Mouse (Mus musculus): ENCODE data around the gene Ddx52. TPM values are rescaled to one million over a fixed set of nuclear protein-coding genes. Genes with fewer than 3 reads are reported as not detected.

The Ddx52 gene
- polyA plus RNA-seq, 1 experiment = 6.7 TPM

- Histone ChIP-seq H3K27me3 (ENCODE audit: control insufficient read depth, insufficient read depth, low read length) (no peaks in the 10 kb centered on the region), H3K4me3 (ENCODE audit: control insufficient read depth, low read depth, low read length) (no peak overlapping the region), H3K27ac (ENCODE audit: control insufficient read depth, insufficient read depth, low read depth, low read length) (no peak overlapping the region), H3K36me3 (ENCODE audit: control insufficient read depth, insufficient read depth, low read length) (no peaks in the 10 kb centered on the region), H3K4me1 (ENCODE audit: control insufficient read depth, insufficient read depth, low read length) (no peaks in the 10 kb centered on the region)
- TF ChIP-seq CTCF (IDR thresholded peaks at IDR 0.05; ENCODE audit: control insufficient read depth, insufficient read depth, insufficient replicate concordance, low read depth, low read length) (no peak), POLR2A (IDR thresholded peaks at IDR 0.05; ENCODE audit: control insufficient read depth, low read depth, low read length) (no peak)
These were observed 3.3 kb upstream of the Ddx52 start for GRCm38 (mm10) chr11:83938556-83938955.

- Histone ChIP-seq H3K4me3 (ENCODE audit: control insufficient read depth, low read depth, low read length) (no peak overlapping the region), H3K36me3 (ENCODE audit: control insufficient read depth, insufficient read depth, low read length) (peaks cover 9% of the 10 kb centered on the region), H3K27ac (ENCODE audit: control insufficient read depth, insufficient read depth, low read depth, low read length) (no peak overlapping the region), H3K27me3 (ENCODE audit: control insufficient read depth, insufficient read depth, low read length) (no peaks in the 10 kb centered on the region), H3K4me1 (ENCODE audit: control insufficient read depth, insufficient read depth, low read length) (no peaks in the 10 kb centered on the region)
- TF ChIP-seq CTCF (IDR thresholded peaks at IDR 0.05; ENCODE audit: control insufficient read depth, insufficient read depth, insufficient replicate concordance, low read depth, low read length) = no peak
- TF ChIP-seq POLR2A (IDR thresholded peaks at IDR 0.05; ENCODE audit: control insufficient read depth, low read depth, low read length) = no peak
These were observed 15.0 kb downstream of the Ddx52 start for GRCm38 (mm10) chr11:83956822-83957221.

- no peak overlapping the region for H3K4me3 ChIP-seq (ENCODE audit: control insufficient read depth, low read depth, low read length)
- no peaks in the 10 kb centered on the region; the same call in 1 of the 2 replicates for H3K36me3 ChIP-seq (ENCODE audit: control insufficient read depth, insufficient read depth, low read length)
- H3K4me1 ChIP-seq (ENCODE audit: control insufficient read depth, insufficient read depth, low read length) = peaks cover 2% of the 10 kb centered on the region; the same call in 1 of the 2 replicates
- TF ChIP-seq POLR2A (IDR thresholded peaks at IDR 0.05; ENCODE audit: control insufficient read depth, low read depth, low read length) = no peak
- no peak for TF ChIP-seq CTCF (IDR thresholded peaks at IDR 0.05; ENCODE audit: control insufficient read depth, insufficient read depth, insufficient replicate concordance, low read depth, low read length)
- H3K27me3 ChIP-seq (ENCODE audit: control insufficient read depth, insufficient read depth, low read length) = no peaks in the 10 kb centered on the region
- no peak overlapping the region for H3K27ac ChIP-seq (ENCODE audit: control insufficient read depth, insufficient read depth, low read depth, low read length)
These were observed 20.1 kb downstream of the Ddx52 start for GRCm38 (mm10) chr11:83961983-83962382.

GRCm38 (mm10) chr11:83963991-83964921 lies 22.4 kb downstream of the Ddx52 start, which contains the start of gene Synrg:
TSS of gene Synrg (plus strand) at chr11:83964428.
- Histone ChIP-seq H3K4me1 (ENCODE audit: control insufficient read depth, insufficient read depth, low read length) (peaks cover 2% of the 10 kb centered on the region; the same call in 1 of the 2 replicates), H3K27me3 (ENCODE audit: control insufficient read depth, insufficient read depth, low read length) (no peaks in the 10 kb centered on the region), H3K27ac (ENCODE audit: control insufficient read depth, insufficient read depth, low read depth, low read length) (peak within 1 kb of the TSS; percentile 81), H3K4me3 (ENCODE audit: control insufficient read depth, low read depth, low read length) (peak within 1 kb of the TSS; percentile 91), H3K36me3 (ENCODE audit: control insufficient read depth, insufficient read depth, low read length) (no peaks in the 10 kb centered on the region; the same call in 1 of the 2 replicates)
- TF ChIP-seq POLR2A (IDR thresholded peaks at IDR 0.05; ENCODE audit: control insufficient read depth, low read depth, low read length) (peak; percentile 64; the same call in 1 of the 2 replicates), CTCF (IDR thresholded peaks at IDR 0.05; ENCODE audit: control insufficient read depth, insufficient read depth, insufficient replicate concordance, low read depth, low read length) (no peak)

GRCm38 (mm10) chr11:83967436-83968204 lies 25.8 kb downstream of the Ddx52 start:
- no peak overlapping the region for H3K4me3 ChIP-seq (ENCODE audit: control insufficient read depth, low read depth, low read length)
- H3K27ac ChIP-seq (ENCODE audit: control insufficient read depth, insufficient read depth, low read depth, low read length) = no peak overlapping the region
- peaks cover 2% of the 10 kb centered on the region; the same call in 1 of the 2 replicates for H3K4me1 ChIP-seq (ENCODE audit: control insufficient read depth, insufficient read depth, low read length)
- no peaks in the 10 kb centered on the region for H3K36me3 ChIP-seq (ENCODE audit: control insufficient read depth, insufficient read depth, low read length)
- no peaks in the 10 kb centered on the region for H3K27me3 ChIP-seq (ENCODE audit: control insufficient read depth, insufficient read depth, low read length)
- no peak for TF ChIP-seq POLR2A (IDR thresholded peaks at IDR 0.05; ENCODE audit: control insufficient read depth, low read depth, low read length)
- TF ChIP-seq CTCF (IDR thresholded peaks at IDR 0.05; ENCODE audit: control insufficient read depth, insufficient read depth, insufficient replicate concordance, low read depth, low read length) = no peak

GRCm38 (mm10) chr11:83968205-83968575 lies 26.3 kb downstream of the Ddx52 start:
- H3K36me3 ChIP-seq (ENCODE audit: control insufficient read depth, insufficient read depth, low read length) = no peaks in the 10 kb centered on the region
- peaks cover 2% of the 10 kb centered on the region; the same call in 1 of the 2 replicates for H3K4me1 ChIP-seq (ENCODE audit: control insufficient read depth, insufficient read depth, low read length)
- no peak overlapping the region for H3K4me3 ChIP-seq (ENCODE audit: control insufficient read depth, low read depth, low read length)
- no peak for TF ChIP-seq POLR2A (IDR thresholded peaks at IDR 0.05; ENCODE audit: control insufficient read depth, low read depth, low read length)
- no peak for TF ChIP-seq CTCF (IDR thresholded peaks at IDR 0.05; ENCODE audit: control insufficient read depth, insufficient read depth, insufficient replicate concordance, low read depth, low read length)
- H3K27me3 ChIP-seq (ENCODE audit: control insufficient read depth, insufficient read depth, low read length) = no peaks in the 10 kb centered on the region
- no peak overlapping the region for H3K27ac ChIP-seq (ENCODE audit: control insufficient read depth, insufficient read depth, low read depth, low read length)

GRCm38 (mm10) chr11:83969040-83969439 lies 27.2 kb downstream of the Ddx52 start:
- TF ChIP-seq CTCF (IDR thresholded peaks at IDR 0.05; ENCODE audit: control insufficient read depth, insufficient read depth, insufficient replicate concordance, low read depth, low read length) (no peak), POLR2A (IDR thresholded peaks at IDR 0.05; ENCODE audit: control insufficient read depth, low read depth, low read length) (no peak)

More at GRCm38 (mm10) chr11:83969040-83969439, 27.2 kb downstream of the Ddx52 start:
- no peaks in the 10 kb centered on the region; the same call in 1 of the 2 replicates for H3K4me1 ChIP-seq (ENCODE audit: control insufficient read depth, insufficient read depth, low read length)
- no peaks in the 10 kb centered on the region for H3K36me3 ChIP-seq (ENCODE audit: control insufficient read depth, insufficient read depth, low read length)
- H3K27me3 ChIP-seq (ENCODE audit: control insufficient read depth, insufficient read depth, low read length) = no peaks in the 10 kb centered on the region
- no peak overlapping the region for H3K4me3 ChIP-seq (ENCODE audit: control insufficient read depth, low read depth, low read length)
- H3K27ac ChIP-seq (ENCODE audit: control insufficient read depth, insufficient read depth, low read depth, low read length) = no peak overlapping the region
